Mouse (Mus musculus) MEL (cell line): Measurements from ENCODE around the gene Slc12a8. TPM values are rescaled to one million over a fixed set of nuclear protein-coding genes. Genes with fewer than 3 reads are reported as not detected.

Source experiments
- DNase-seq: peaks from one replicate; pipeline ENCODE4 v3.0.0; 2011; ENCODE audit warnings: low read depth, low spot score
- H3K27ac ChIP-seq: 2 replicates; pipeline ENCODE4 v1.5.1; 2012; ENCODE audit warnings: low read depth, mild to moderate bottlenecking, control low read depth, low read length, moderate library complexity; ENCODE audit not compliant: control insufficient read depth
- H3K27me3 ChIP-seq, 2 experiments: fragments of 150-350 bp in 1 of 2; sonication (generic) in 1 of 2; 2 replicates each; pipeline ENCODE4 v1.6.1; 2012; ENCODE audit warnings: low read length in 2 of 2, mild to moderate bottlenecking in 2 of 2, improper control_type of control experiment in 1 of 2, moderate library complexity in 1 of 2; ENCODE audit not compliant: insufficient read depth in 2 of 2, control insufficient read depth in 1 of 2
- H3K36me3 ChIP-seq, 2 experiments: 2 replicates each; pipeline ENCODE4 v1.6.1; 2012 to 2014; ENCODE audit warnings: low read length in 2 of 2, improper control_type of control experiment in 1 of 2, inconsistent platforms in 1 of 2, mild to moderate bottlenecking in 1 of 2; ENCODE audit not compliant: insufficient read depth in 2 of 2, control insufficient read depth in 1 of 2
- H3K4me1 ChIP-seq, 2 experiments: fragments of 150-350 bp in 1 of 2; sonication (generic) in 1 of 2; 2 replicates each; pipeline ENCODE4 v1.6.1; 2012; ENCODE audit warnings: low read length in 2 of 2, improper control_type of control experiment in 1 of 2, mild to moderate bottlenecking in 1 of 2; ENCODE audit not compliant: insufficient read depth in 2 of 2, control insufficient read depth in 1 of 2
- H3K4me3 ChIP-seq, 2 experiments: fragments of 150-350 bp in 1 of 2; sonication (generic) in 1 of 2; 2 replicates each; pipeline ENCODE4 v1.5.1; 2012; ENCODE audit warnings: low read depth in 2 of 2, low read length in 2 of 2, mild to moderate bottlenecking in 2 of 2, moderate library complexity in 2 of 2, control low read depth in 1 of 2, improper control_type of control experiment in 1 of 2; ENCODE audit not compliant: control insufficient read depth in 1 of 2, insufficient read depth in 1 of 2
- H3K79me2 ChIP-seq: 2 replicates; pipeline ENCODE4 v1.6.1; 2012; ENCODE audit warnings: mild to moderate bottlenecking, low read length, moderate library complexity; ENCODE audit not compliant: control insufficient read depth, poor library complexity, insufficient read depth
- H3K9ac ChIP-seq: 2 replicates; pipeline ENCODE4 v1.6.1; 2012; ENCODE audit warnings: low read depth, mild to moderate bottlenecking, control low read depth, low read length, moderate library complexity; ENCODE audit not compliant: control insufficient read depth, poor library complexity, severe bottlenecking
- H3K9me3 ChIP-seq: fragments of 150-350 bp; sonication (generic); replicated peaks from 2 replicates; pipeline ENCODE4 v1.6.1; 2012; ENCODE audit warnings: mild to moderate bottlenecking, low read length, improper control_type of control experiment, moderate library complexity; ENCODE audit not compliant: insufficient read depth
- BHLHE40 ChIP-seq: IDR thresholded peaks from 2 replicates; pipeline ENCODE4 v1.6.1; 2012; ENCODE audit warnings: low read depth, mild to moderate bottlenecking, inconsistent platforms, low read length, improper control_type of control experiment, borderline replicate concordance
- CHD2 ChIP-seq: IDR thresholded peaks from 2 replicates; pipeline ENCODE4 v1.6.1; 2011; ENCODE audit warnings: low read length, improper control_type of control experiment
- CTCF ChIP-seq, 3 experiments: IDR thresholded peaks in 2 of 3; conservative IDR thresholded peaks in 1 of 3; 2 replicates each; pipeline ENCODE4 v1.5.1; 2011 to 2012; ENCODE audit warnings: low read length in 3 of 3, low read depth in 2 of 3, mild to moderate bottlenecking in 2 of 3, improper control_type of control experiment in 1 of 3, inconsistent platforms in 1 of 3, mixed read lengths in 1 of 3, moderate library complexity in 1 of 3; ENCODE audit not compliant: control insufficient read depth in 1 of 3, insufficient read depth in 1 of 3, poor library complexity in 1 of 3, severe bottlenecking in 1 of 3
- E2F4 ChIP-seq: IDR thresholded peaks from 2 replicates; pipeline ENCODE4 v1.6.1; 2011; ENCODE audit warnings: low read depth, low read length, improper control_type of control experiment, borderline replicate concordance
- ELF1 ChIP-seq: IDR thresholded peaks from 2 replicates; pipeline ENCODE4 v1.6.1; 2014; ENCODE audit warnings: low read depth, mild to moderate bottlenecking, inconsistent platforms, low read length, improper control_type of control experiment, moderate library complexity
- ETS1 ChIP-seq: IDR thresholded peaks from 2 replicates; pipeline ENCODE4 v1.6.1; 2012; ENCODE audit warnings: low read depth, mild to moderate bottlenecking, inconsistent platforms, low read length, improper control_type of control experiment, moderate library complexity
- GABPA ChIP-seq: IDR thresholded peaks from 2 replicates; pipeline ENCODE4 v1.6.1; 2012; ENCODE audit warnings: low read depth, mild to moderate bottlenecking, inconsistent platforms, low read length, improper control_type of control experiment, moderate library complexity
- GATA1 ChIP-seq: IDR thresholded peaks from 2 replicates; pipeline ENCODE4 v1.6.1; 2011; ENCODE audit warnings: low read depth, low read length, improper control_type of control experiment
- HCFC1 ChIP-seq: IDR thresholded peaks from 2 replicates; pipeline ENCODE4 v1.6.1; 2012; ENCODE audit warnings: low read depth, mild to moderate bottlenecking, inconsistent platforms, low read length, improper control_type of control experiment, moderate library complexity
- KAT2A ChIP-seq: conservative IDR thresholded peaks from 2 replicates; pipeline ENCODE4 v1.6.1; 2012; ENCODE audit warnings: low read depth, low read length, improper control_type of control experiment, inconsistent platforms
- MAX ChIP-seq: IDR thresholded peaks from 2 replicates; pipeline ENCODE4 v1.6.1; 2011; ENCODE audit warnings: low read length, improper control_type of control experiment
- MEF2A ChIP-seq: IDR thresholded peaks from 2 replicates; pipeline ENCODE4 v1.6.1; 2014; ENCODE audit warnings: low read depth, mild to moderate bottlenecking, inconsistent platforms, low read length, improper control_type of control experiment; ENCODE audit not compliant: poor library complexity, insufficient replicate concordance, severe bottlenecking; ENCODE audit errors: extremely low read depth
- MYB ChIP-seq: IDR thresholded peaks from 2 replicates; pipeline ENCODE4 v1.6.1; 2011; ENCODE audit warnings: mild to moderate bottlenecking, low read depth, low read length, improper control_type of control experiment
- NRF1 ChIP-seq: IDR thresholded peaks from 2 replicates; pipeline ENCODE4 v1.6.1; 2014; ENCODE audit warnings: low read depth, mild to moderate bottlenecking, inconsistent platforms, low read length, improper control_type of control experiment, moderate library complexity; ENCODE audit not compliant: poor library complexity, insufficient read depth, severe bottlenecking
- POLR2A ChIP-seq, 2 experiments: IDR thresholded peaks; 2 replicates each; pipeline ENCODE4 v1.6.1; 2011 to 2012; ENCODE audit warnings: low read length in 2 of 2, mild to moderate bottlenecking in 2 of 2, control low read depth in 1 of 2, improper control_type of control experiment in 1 of 2, low read depth in 1 of 2, moderate library complexity in 1 of 2; ENCODE audit not compliant: control insufficient read depth in 1 of 2, insufficient read depth in 1 of 2, poor library complexity in 1 of 2
- POLR2AphosphoS5 ChIP-seq: IDR thresholded peaks from 2 replicates; pipeline ENCODE4 v1.6.1; 2012; ENCODE audit warnings: low read depth, borderline replicate concordance, mild to moderate bottlenecking, inconsistent platforms, low read length, moderate library complexity, mixed read lengths
- RAD21 ChIP-seq: IDR thresholded peaks from 2 replicates; pipeline ENCODE4 v1.6.1; 2011; ENCODE audit warnings: mild to moderate bottlenecking, low read depth, low read length, improper control_type of control experiment
- RCOR1 ChIP-seq: IDR thresholded peaks from 2 replicates; pipeline ENCODE4 v1.6.1; 2012; ENCODE audit warnings: low read depth, mild to moderate bottlenecking, inconsistent platforms, low read length, improper control_type of control experiment
- SMC3 ChIP-seq: IDR thresholded peaks from 2 replicates; pipeline ENCODE4 v1.6.1; 2011; ENCODE audit warnings: low read depth, low read length, improper control_type of control experiment
- TAL1 ChIP-seq: IDR thresholded peaks from 2 replicates; pipeline ENCODE4 v1.6.1; 2012; ENCODE audit warnings: mild to moderate bottlenecking, inconsistent platforms, low read length, moderate library complexity, mixed read lengths
- TCF12 ChIP-seq: IDR thresholded peaks from 2 replicates; pipeline ENCODE4 v1.6.1; 2014; ENCODE audit warnings: low read depth, mild to moderate bottlenecking, inconsistent platforms, low read length, improper control_type of control experiment, moderate library complexity
- USF1 ChIP-seq: IDR thresholded peaks from 2 replicates; pipeline ENCODE4 v1.6.1; 2014; ENCODE audit warnings: low read depth, mild to moderate bottlenecking, inconsistent platforms, low read length, improper control_type of control experiment, moderate library complexity
- ZMIZ1 ChIP-seq: IDR thresholded peaks from 2 replicates; pipeline ENCODE4 v1.6.1; 2012; ENCODE audit warnings: low read depth, mild to moderate bottlenecking, inconsistent platforms, low read length, improper control_type of control experiment, moderate library complexity
- ZNF384 ChIP-seq: IDR thresholded peaks from 2 replicates; pipeline ENCODE4 v1.6.1; 2012; ENCODE audit warnings: low read depth, mild to moderate bottlenecking, inconsistent platforms, low read length, improper control_type of control experiment
- polyA plus RNA-seq, 2 experiments: library from polyadenylated mRNA; stranded (reverse) in 1 of 2; unstranded in 1 of 2; fragments of >175 nt in 1 of 2; fragments of >200 nt in 1 of 2; gene quantifications; 2 replicates each; pipeline versions ENCODE4 v1.2.1 to v1.2.4; 2012; ENCODE audit warnings: low replicate concordance in 2 of 2, low read depth in 1 of 2; ENCODE audit not compliant: insufficient read length in 2 of 2, insufficient read depth in 1 of 2, missing spikeins in 1 of 2
- total RNA-seq: library from RNA; depleted of rRNA; stranded (reverse); fragments of 300-350 nt; gene quantifications from 2 replicates; pipeline ENCODE4 v1.2.3, GENCODE M21; 2012

The Slc12a8 gene
- total and polyA plus RNA-seq, 3 experiments: 0.29 TPM; not detected in 2

DNA sequence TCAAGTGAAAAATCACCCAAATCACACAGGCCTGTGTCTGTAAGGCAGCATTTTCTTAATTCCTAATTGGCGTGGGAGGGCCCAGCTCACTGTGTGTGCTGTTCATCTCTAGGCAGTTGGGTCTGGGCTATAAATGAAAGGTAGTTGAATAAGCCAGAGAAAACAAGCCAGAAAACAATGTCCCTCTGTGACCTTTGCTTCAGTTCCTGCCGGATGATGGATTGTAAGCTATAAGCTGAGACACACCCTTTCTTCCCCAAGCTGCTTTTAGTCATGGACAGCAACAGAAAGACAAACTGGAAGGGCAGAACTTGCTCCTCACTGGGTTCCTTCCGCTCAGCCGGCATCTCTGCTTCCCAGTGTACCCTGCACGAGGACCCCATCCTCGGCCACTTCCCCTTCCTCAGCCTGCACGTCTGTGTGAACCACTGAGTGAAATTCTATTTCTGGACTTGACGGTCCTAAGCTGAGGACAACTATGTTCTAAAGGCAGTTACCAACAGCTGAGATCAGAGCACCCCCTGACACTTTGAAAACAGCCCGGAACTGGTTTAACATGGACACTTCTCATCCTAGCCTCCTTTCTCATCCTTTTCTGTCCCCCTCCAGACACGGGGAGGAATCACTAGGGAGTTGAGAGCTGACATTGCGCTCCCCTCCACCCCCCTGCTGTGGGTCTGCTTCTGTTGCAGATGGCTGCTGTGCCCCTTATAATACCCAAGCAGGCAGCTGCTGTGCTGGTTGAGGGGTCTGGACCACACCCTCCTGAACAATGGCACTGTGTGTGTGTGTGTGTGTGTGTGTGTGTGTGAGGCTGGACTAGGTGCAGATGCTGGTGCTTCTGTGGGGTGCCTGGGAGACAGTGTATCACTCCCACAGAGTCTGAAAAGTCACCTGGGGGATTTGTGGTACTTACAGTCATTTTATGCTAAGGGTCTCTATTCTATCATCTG lies 12.7 kb downstream of the Slc12a8 start:
- no peaks in the 10 kb centered on the region for H3K4me1 ChIP-seq
- H3K9ac ChIP-seq: no peak overlapping the region
- TF ChIP-seq SMC3 (no peak), MEF2A (no peak), CTCF (IDR thresholded peaks at IDR 0.05 in 2 of 3, conservative IDR thresholded peaks at IDR 0.05 in 1 of 3; ENCODE audit: control insufficient read depth in 1 of 3, insufficient read depth in 1 of 3, low read depth in 2 of 3, low read length in 3 of 3, poor library complexity in 1 of 3, severe bottlenecking in 1 of 3) (no peak), ZNF384 (no peak), MYB (no peak), GABPA (no peak), TAL1 (no peak), GATA1 (no peak), E2F4 (no peak)
- no peaks in the 10 kb centered on the region for H3K79me2 ChIP-seq
- H3K27me3 ChIP-seq: peaks cover 3 to 14% of the 10 kb centered on the region in 2 experiments
- no peaks in the 10 kb centered on the region for H3K36me3 ChIP-seq
- no peaks in the 10 kb centered on the region for H3K9me3 ChIP-seq
- H3K27ac ChIP-seq: no peak overlapping the region
- no peak for DNase-seq
- no peak overlapping the region for H3K4me3 ChIP-seq

GRCm38 (mm10) chr16:33531184-33531583 lies 14.1 kb downstream of the Slc12a8 start:
- Histone ChIP-seq H3K27me3 (peaks cover 3 to 13% of the 10 kb centered on the region in 2 experiments), H3K4me1 (no peaks in the 10 kb centered on the region), H3K79me2 (no peaks in the 10 kb centered on the region), H3K36me3 (no peaks in the 10 kb centered on the region), H3K27ac (no peak overlapping the region), H3K4me3 (no peak overlapping the region)
- TF ChIP-seq MAX: no peak
- TF ChIP-seq, all 39 proteins: peak for 0
- Histone ChIP-seq H3K9ac (no peak overlapping the region), H3K9me3 (no peaks in the 10 kb centered on the region)
- DNase-seq: no peak

DNA sequence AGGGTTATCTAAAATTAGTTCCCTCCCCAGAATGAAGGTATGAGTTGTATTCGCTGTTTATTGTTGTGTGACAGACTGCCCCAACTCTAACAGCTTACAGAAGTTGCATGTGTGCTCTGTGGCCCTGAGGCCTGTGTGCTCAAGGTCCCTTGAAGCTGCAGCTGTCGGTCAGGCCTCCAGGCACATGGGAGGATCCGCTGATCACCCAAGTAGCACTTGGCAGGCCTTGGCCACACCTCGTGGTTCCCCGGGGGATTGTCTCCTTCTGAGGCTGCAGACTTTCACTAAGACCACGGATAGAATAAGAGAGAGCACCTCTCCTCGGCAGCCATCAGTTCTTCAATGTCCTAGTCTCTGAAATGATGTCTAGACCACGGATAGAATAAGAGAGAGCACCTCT lies 19.3 kb downstream of the Slc12a8 start:
- Histone ChIP-seq H3K27me3 (peaks cover 0 to 14% of the 10 kb centered on the region in 2 experiments; a peak in 3 of 4 replicates), H3K4me1 (no peaks in the 10 kb centered on the region), H3K36me3 (no peaks in the 10 kb centered on the region), H3K27ac (no peak overlapping the region), H3K9ac (no peak overlapping the region), H3K9me3 (no peaks in the 10 kb centered on the region), H3K79me2 (no peaks in the 10 kb centered on the region), H3K4me3 (no peak overlapping the region)
- DNase-seq: no peak
- TF ChIP-seq GATA1: no peak
- no peak for TF ChIP-seq RAD21
- TF ChIP-seq POLR2AphosphoS5: no peak
- no peak for TF ChIP-seq CHD2
- no peak for TF ChIP-seq MAX
- no peak for TF ChIP-seq KAT2A
- TF ChIP-seq NRF1: no peak
- no peak for TF ChIP-seq TCF12
- no peak for TF ChIP-seq ELF1
- no peak for TF ChIP-seq ZMIZ1
- TF ChIP-seq ETS1: no peak
- TF ChIP-seq TAL1: no peak
- no peak for TF ChIP-seq USF1
- no peak for TF ChIP-seq GABPA
- no peak for TF ChIP-seq RCOR1
- TF ChIP-seq POLR2A (IDR thresholded peaks at IDR 0.05; ENCODE audit: control insufficient read depth in 1 of 2, insufficient read depth in 1 of 2, low read depth in 1 of 2, low read length in 2 of 2, poor library complexity in 1 of 2): no peak
- TF ChIP-seq HCFC1: no peak
- no peak for TF ChIP-seq BHLHE40
